Mouse (Mus musculus): ENCODE data around the gene Tsacc. TPM values are rescaled to one million over a fixed set of nuclear protein-coding genes. Genes with fewer than 3 reads are reported as not detected.

Tsacc gene
- total RNA-seq (2021) (1 to 10 TPM; 5.1 to 8.6 TPM), polyA plus RNA-seq (2012; rRNA removed) (4.8 and 8.7 TPM in 2 replicates)
- long read RNA-seq, partial matches to known transcripts = 0 of 3 reads
- long read RNA-seq, other reads (novel, unspliced or antisense) = 1 of 3 reads

DNA sequence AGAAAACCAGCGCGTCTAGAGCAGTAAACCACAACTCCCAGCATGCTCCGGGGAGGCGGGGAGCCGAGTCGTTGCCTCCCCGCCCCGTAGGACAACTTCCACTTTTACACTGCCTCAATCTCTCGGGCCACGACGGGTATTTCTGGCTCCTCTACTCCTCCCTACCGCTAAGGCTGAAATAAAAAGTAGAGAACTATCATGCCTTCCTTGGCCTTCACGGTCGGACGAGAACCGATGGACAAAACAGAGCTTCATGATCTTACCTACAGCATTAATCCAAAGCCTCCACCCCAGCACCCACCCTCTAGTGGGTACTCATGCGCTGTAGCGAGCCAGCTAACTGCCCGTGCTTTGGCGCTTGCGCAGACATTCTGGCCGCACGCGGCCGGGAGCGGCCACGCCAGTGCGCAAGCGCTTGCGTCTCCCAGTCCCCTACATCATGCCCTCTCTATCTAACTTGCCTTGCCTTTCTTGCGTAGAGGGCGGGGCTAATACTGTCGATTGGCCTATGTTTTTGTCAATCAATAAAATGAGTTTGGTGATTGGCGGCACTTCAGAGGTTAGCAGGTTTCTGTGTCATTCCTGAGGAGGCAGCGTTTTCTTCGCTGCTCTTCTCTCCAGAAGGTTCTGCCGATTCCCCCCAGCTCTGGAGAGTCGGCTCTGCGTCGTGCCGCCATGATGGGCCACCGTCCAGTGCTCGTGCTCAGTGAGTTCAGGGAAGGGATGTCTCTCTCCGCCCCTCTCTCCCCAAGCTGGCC is at the start of gene Tsacc, which contains the start of gene Cct3:
Gene Tsacc (minus strand): TSS at position 439 of the 758 bp plus-strand sequence.
Gene Cct3 (plus strand): TSS at position 556 of the 758 bp plus-strand sequence.
- Histone ChIP-seq H3K36me3 (ENCODE audit: control insufficient read depth, insufficient read depth, low read length) (peaks cover 6% of the 10 kb centered on the region), H3K4me3 (peak within 1 kb of the TSS; percentile 89), H3K27me3 (ENCODE audit: control insufficient read depth, insufficient read depth, low read length) (no peaks in the 10 kb centered on the region), H3K27ac (peak within 1 kb of the TSS; percentile 95), H3K9ac (ENCODE audit: low read depth, low read length) (peak within 1 kb of the TSS; percentile 80), H3K79me2 (replicated peaks; ENCODE audit: control insufficient read depth, insufficient read depth, low read length) (no peaks in the 10 kb centered on the region; the same call in 1 of the 2 replicates), H3K4me1 (ENCODE audit: control insufficient read depth, insufficient read depth, low read length) (peaks cover 3% of the 10 kb centered on the region)
- intact Hi-C loops (cut with DNase I) = loop anchor here (5.0 kb wide), 1 partner anchor 41 kb away; the partner anchor contains the start of genes Smg5 and Tmem79
- under 1% methylated on average over 44 of the region's 44 CpGs for WGBS
- DNase-seq = peak; percentile 93 to 98
- peak; percentile 42; the same call in 1 of the 2 replicates for TF ChIP-seq EP300 (IDR thresholded peaks at IDR 0.05; ENCODE audit: insufficient read depth, low read depth, low read length)
- TF ChIP-seq POLR2A (IDR thresholded peaks at IDR 0.05; ENCODE audit: insufficient read depth, low read depth, low read length) = peak; percentile 77
- TF ChIP-seq CTCF (IDR thresholded peaks at IDR 0.05) = peak; percentile 47

DNA sequence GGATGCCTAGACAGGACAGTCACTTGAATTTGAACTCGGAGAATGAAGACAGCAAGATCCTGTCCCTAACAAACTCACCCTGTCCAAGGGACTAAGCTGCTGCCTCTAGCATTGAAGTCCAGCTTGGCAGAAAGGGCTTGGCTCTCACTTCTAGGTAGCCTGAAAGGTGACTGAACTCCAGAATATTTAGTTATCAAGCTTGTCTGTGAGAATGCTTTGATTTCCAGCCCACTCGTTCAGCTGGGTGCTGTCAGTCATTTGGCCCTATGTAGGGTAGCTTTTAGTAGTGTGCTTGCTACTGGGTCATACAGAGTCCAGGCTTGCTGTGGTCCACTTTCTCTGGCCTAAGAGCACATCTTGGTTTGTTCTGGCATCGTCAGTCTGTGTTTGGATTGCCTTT is 42.2 kb upstream of the Tsacc start:
- intact Hi-C loops (cut with DNase I) = loop anchor here (5.0 kb wide), 1 partner anchor 42 kb away; the partner anchor contains the start of genes Cct3 and Tsacc
- TF ChIP-seq CTCF (IDR thresholded peaks at IDR 0.05) (no peak), POLR2A (IDR thresholded peaks at IDR 0.05; ENCODE audit: insufficient read depth, low read depth, low read length) (no peak), EP300 (IDR thresholded peaks at IDR 0.05; ENCODE audit: insufficient read depth, low read depth, low read length) (no peak)
- H3K79me2 ChIP-seq (replicated peaks; ENCODE audit: control insufficient read depth, insufficient read depth, low read length) = no peaks in the 10 kb centered on the region; the same call in 1 of the 2 replicates
- no peak overlapping the region for H3K9ac ChIP-seq (ENCODE audit: low read depth, low read length)
- no peak overlapping the region for H3K27ac ChIP-seq
- whole genome bisulfite sequencing = 43% methylated on average over 3 of the region's 3 CpGs
- no peak overlapping the region for H3K4me3 ChIP-seq
- H3K27me3 ChIP-seq (ENCODE audit: control insufficient read depth, insufficient read depth, low read length) = no peaks in the 10 kb centered on the region
- no peaks in the 10 kb centered on the region; the same call in 1 of the 2 replicates for H3K36me3 ChIP-seq (ENCODE audit: control insufficient read depth, insufficient read depth, low read length)
- no peak for DNase-seq
- H3K4me1 ChIP-seq (ENCODE audit: control insufficient read depth, insufficient read depth, low read length) = peaks cover 6% of the 10 kb centered on the region

DNA sequence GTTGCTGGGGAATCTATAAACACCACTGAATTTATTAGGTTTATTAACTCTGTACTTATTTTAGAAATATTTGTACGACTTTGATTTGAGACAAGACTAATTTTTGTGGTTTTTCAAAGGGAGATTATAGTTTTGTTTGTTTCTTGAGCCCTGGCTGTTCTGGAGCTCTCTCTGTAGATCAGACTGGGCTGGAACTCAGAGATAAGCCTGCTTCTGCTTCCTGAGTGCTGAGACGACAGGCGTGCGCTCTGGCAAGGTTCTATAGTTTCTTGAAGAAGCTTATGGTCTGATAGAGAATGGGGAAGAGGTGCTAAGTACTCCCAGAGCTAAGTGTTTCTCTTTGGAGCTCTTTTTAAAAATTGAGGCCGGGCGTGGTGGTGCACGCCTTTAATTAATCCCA is 41.5 kb upstream of the Tsacc start:
- no peak overlapping the region for H3K4me3 ChIP-seq
- no peaks in the 10 kb centered on the region for H3K27me3 ChIP-seq (ENCODE audit: control insufficient read depth, insufficient read depth, low read length)
- WGBS = 74% methylated on average over 7 of the region's 7 CpGs
- H3K9ac ChIP-seq (ENCODE audit: low read depth, low read length) = no peak overlapping the region
- TF ChIP-seq POLR2A (IDR thresholded peaks at IDR 0.05; ENCODE audit: insufficient read depth, low read depth, low read length) (no peak), EP300 (IDR thresholded peaks at IDR 0.05; ENCODE audit: insufficient read depth, low read depth, low read length) (no peak), CTCF (IDR thresholded peaks at IDR 0.05) (no peak)
- no peaks in the 10 kb centered on the region; the same call in 1 of the 2 replicates for H3K36me3 ChIP-seq (ENCODE audit: control insufficient read depth, insufficient read depth, low read length)
- H3K79me2 ChIP-seq (replicated peaks; ENCODE audit: control insufficient read depth, insufficient read depth, low read length) = no peaks in the 10 kb centered on the region; the same call in 1 of the 2 replicates
- no peak overlapping the region for H3K27ac ChIP-seq
- peaks cover 6% of the 10 kb centered on the region for H3K4me1 ChIP-seq (ENCODE audit: control insufficient read depth, insufficient read depth, low read length)
- intact Hi-C loops (cut with DNase I) = loop anchor here (5.0 kb wide), 1 partner anchor 41 kb away; the partner anchor contains the start of genes Cct3 and Tsacc
- DNase-seq = no peak

DNA sequence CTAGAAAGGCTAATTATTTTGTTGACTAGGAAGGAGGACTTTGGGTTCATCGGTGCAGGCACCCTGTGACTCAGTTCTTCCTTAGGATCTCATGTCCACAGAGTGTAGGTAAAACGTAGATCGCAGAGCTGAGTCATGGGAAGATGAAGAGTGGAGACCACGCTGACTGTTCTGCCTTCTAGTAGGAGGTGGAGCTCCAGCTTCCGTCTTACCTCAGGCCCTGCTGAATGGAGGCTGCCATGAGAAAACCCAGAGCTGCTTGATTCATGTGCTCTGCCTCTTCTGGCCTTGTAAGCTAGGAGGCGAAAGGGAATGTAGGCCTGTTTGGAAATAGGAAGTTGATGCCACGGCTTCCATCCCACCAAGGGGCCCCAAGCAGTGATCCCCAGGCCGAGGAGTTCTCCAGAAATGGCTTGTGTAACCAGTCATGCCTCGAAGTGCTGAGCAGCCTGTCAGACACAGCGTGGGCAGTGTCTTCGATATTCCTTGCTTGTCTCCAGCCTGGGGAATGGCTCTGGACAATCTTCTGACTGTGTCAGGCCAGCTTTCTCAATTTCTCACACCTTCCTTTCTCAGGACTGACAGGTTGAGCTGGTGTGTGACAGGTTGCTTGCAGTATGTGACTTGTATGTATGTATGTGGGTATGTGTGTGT is 40.7 kb upstream of the Tsacc start:
- Histone ChIP-seq H3K27ac (peak overlapping the region; percentile 99; the same call in 1 of the 2 replicates), H3K9ac (ENCODE audit: low read depth, low read length) (no peak overlapping the region), H3K4me1 (ENCODE audit: control insufficient read depth, insufficient read depth, low read length) (peaks cover 6% of the 10 kb centered on the region), H3K36me3 (ENCODE audit: control insufficient read depth, insufficient read depth, low read length) (no peaks in the 10 kb centered on the region; the same call in 1 of the 2 replicates), H3K79me2 (replicated peaks; ENCODE audit: control insufficient read depth, insufficient read depth, low read length) (no peaks in the 10 kb centered on the region; the same call in 1 of the 2 replicates), H3K4me3 (peak overlapping the region; percentile 85; the same call in 1 of the 2 replicates), H3K27me3 (ENCODE audit: control insufficient read depth, insufficient read depth, low read length) (no peaks in the 10 kb centered on the region)
- DNase-seq = peak in 1 of 2 experiments; percentile 28
- TF ChIP-seq POLR2A (IDR thresholded peaks at IDR 0.05; ENCODE audit: insufficient read depth, low read depth, low read length) = no peak
- TF ChIP-seq CTCF (IDR thresholded peaks at IDR 0.05) = no peak
- intact Hi-C loops (cut with DNase I) = loop anchor here (5.0 kb wide), 1 partner anchor 40 kb away; the partner anchor contains the start of genes Cct3 and Tsacc
- 36% methylated on average over 11 of the region's 11 CpGs for WGBS

DNA sequence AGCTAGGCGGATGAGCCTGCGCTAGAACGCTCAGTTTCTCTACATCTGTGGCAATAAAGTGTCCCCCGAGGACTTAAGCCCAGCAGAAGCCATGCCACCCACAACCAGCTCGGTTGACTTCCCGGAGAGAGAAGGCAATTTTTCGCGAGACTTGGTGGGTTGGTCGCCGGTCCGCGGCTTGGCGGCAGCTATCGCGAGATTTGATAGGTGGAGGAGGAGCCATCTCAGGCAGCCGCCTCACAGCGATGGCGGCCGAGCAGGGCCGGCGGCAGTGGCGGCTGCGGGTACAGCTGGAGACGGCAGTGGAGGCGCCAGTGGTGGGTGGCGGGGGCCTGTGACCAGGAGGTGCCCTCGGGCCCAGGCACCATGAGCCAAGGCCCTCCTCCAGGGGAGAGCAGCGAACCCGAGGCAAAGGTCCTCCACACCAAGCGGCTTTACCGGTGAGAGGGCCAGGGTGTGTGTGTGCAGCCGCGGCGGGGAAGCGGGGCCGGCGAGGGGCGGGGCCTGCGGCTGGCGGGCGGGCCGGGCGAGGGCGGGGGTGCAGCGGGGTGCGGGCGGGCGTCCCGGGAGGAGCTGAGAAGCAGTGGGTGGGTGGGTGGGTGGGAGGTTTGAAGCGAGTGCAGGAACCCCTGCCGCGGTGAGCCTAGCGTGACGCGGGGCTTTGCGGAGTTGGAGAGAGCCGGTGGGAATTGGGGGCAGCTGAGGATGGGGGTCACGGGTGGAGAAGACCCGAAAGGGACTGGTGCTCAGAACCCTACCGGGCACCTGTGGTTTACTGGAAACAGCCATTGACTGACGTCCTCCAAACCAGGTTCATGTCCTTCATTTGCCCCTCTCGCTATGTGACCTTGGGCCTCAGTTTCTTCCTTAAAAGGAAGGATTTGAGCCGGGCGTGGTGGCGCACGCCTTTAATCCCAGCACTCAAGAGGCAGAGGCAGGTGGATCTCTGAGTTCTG is 39.5 kb upstream of the Tsacc start, which contains the start of the genes Tmem79 and Smg5:
Gene Tmem79 (minus strand): TSS at position 91 of the 956 bp plus-strand sequence.
Gene Smg5 (plus strand): TSS at position 203 of the 956 bp plus-strand sequence.
- no peaks in the 10 kb centered on the region for H3K27me3 ChIP-seq (ENCODE audit: control insufficient read depth, insufficient read depth, low read length)
- peaks cover 6% of the 10 kb centered on the region for H3K4me1 ChIP-seq (ENCODE audit: control insufficient read depth, insufficient read depth, low read length)
- peak; percentile 97 to 98 for DNase-seq
- no peaks in the 10 kb centered on the region; the same call in 1 of the 2 replicates for H3K79me2 ChIP-seq (replicated peaks; ENCODE audit: control insufficient read depth, insufficient read depth, low read length)
- intact Hi-C loops (cut with DNase I) = loop anchor here (5.0 kb wide), 1 partner anchor 39 kb away; the partner anchor contains the start of genes Cct3 and Tsacc
- TF ChIP-seq CTCF (IDR thresholded peaks at IDR 0.05) (no peak), EP300 (IDR thresholded peaks at IDR 0.05; ENCODE audit: insufficient read depth, low read depth, low read length) (no peak), POLR2A (IDR thresholded peaks at IDR 0.05; ENCODE audit: insufficient read depth, low read depth, low read length) (peak; percentile 99)
- H3K36me3 ChIP-seq (ENCODE audit: control insufficient read depth, insufficient read depth, low read length) = no peaks in the 10 kb centered on the region
- peak within 1 kb of the TSS; percentile 99 for H3K27ac ChIP-seq
- peak within 1 kb of the TSS; percentile 95 for H3K9ac ChIP-seq (ENCODE audit: low read depth, low read length)
- WGBS = under 1% methylated on average over 59 of the region's 66 CpGs
- H3K4me3 ChIP-seq = peak within 1 kb of the TSS; percentile 85
